In genomic region chr7:139350606-139351005, GRCm38 (mm10) we compare ENCODE assay signal across 16 mouse cellular contexts. TPM values are rescaled to one million over a fixed set of nuclear protein-coding genes. Genes with fewer than 3 reads are reported as not detected.
DNase-seq lines count a peak whose midpoint lies in the region; ATAC-seq lines count a peak whose summit lies in the region.
"Had no signal": no experiment of that assay in that cellular context is flagged by ENCODE, and none has a peak within 500 bp of the region (broad histone marks: within the 10 kb centered on the region; RNA-seq: fewer than 3 reads in every experiment).

No protein-coding gene starts in this region.

- H3K9ac ChIP-seq in intestine, embryonic 16.5 days (ENCODE audit: low read depth, low read length), result no peak overlapping the region
- no peak overlapping the region for H3K9ac ChIP-seq in stomach, embryonic 16.5 days (ENCODE audit: low read length)
- H3K9ac ChIP-seq: embryonic facial prominence, embryonic 12.5 days; hindbrain, embryonic 13.5 days; limb, embryonic 12.5 days had no signal

- H3K27ac ChIP-seq in intestine, embryonic 16.5 days (ENCODE audit: low read length), result 0 out of 2 replicates have a peak overlapping the region, but pooled peaks have one; percentile 31
- no peak overlapping the region for H3K27ac ChIP-seq in stomach, embryonic 16.5 days (ENCODE audit: low read length)
- H3K27ac ChIP-seq: embryonic facial prominence, embryonic 12.5 days; hindbrain, embryonic 13.5 days; limb, embryonic 12.5 days had no signal

- WGBS in intestine, embryonic 16.5 days, result 71% methylated on average over 3 of the region's 3 CpGs
- 71% methylated on average over 3 of the region's 3 CpGs for WGBS in stomach, embryonic 16.5 days

- peak; percentile 78 to 82 for DNase-seq in frontal cortex, adult 2 months (ENCODE audit: extremely low spot score in 1 of 2, low spot score in 1 of 2)
- DNase-seq in frontal cortex, postnatal 10 days (ENCODE audit: low spot score in 2 of 2), result no peak
- DNase-seq in testis, postnatal 14 days (ENCODE audit: low spot score), result no peak
- DNase-seq in thymus, postnatal 4 days, result no peak
- DNase-seq: adrenal gland, postnatal 36 days; cerebellum, postnatal 25 days; gastrocnemius, postnatal 10 days; kidney, adult 18-20 months had no signal

- no peaks in the 10 kb centered on the region for H3K27me3 ChIP-seq in megakaryocyte, embryonic 14.5 days (replicated peaks)
- no peaks in the 10 kb centered on the region for H3K27me3 ChIP-seq in intestine, embryonic 16.5 days (replicated peaks; ENCODE audit: control insufficient read depth, insufficient read depth, low read length)
- H3K27me3 ChIP-seq in stomach, embryonic 16.5 days (ENCODE audit: control insufficient read depth, insufficient read depth, low read length), result no peaks in the 10 kb centered on the region
- H3K27me3 ChIP-seq: embryonic facial prominence, embryonic 12.5 days; limb, embryonic 12.5 days had no signal

- ATAC-seq in megakaryocyte, adult 5-6 weeks (ENCODE audit: poor library complexity, severe bottlenecking), result no peak
- ATAC-seq in intestine, embryonic 16.5 days, result peak; percentile 79
- 0 out of 2 replicates have a peak, but pooled peaks have one; percentile 17 for ATAC-seq in stomach, embryonic 16.5 days (ENCODE audit: insufficient read depth, low FRiP score)

- H3K4me1 ChIP-seq in megakaryocyte, embryonic 14.5 days, result peaks cover 80% of the 10 kb centered on the region
- H3K4me1 ChIP-seq in intestine, embryonic 16.5 days (ENCODE audit: control insufficient read depth, insufficient read depth, low read length), result peaks cover 5% of the 10 kb centered on the region; the same call in 1 of the 2 replicates
- H3K4me1 ChIP-seq in stomach, embryonic 16.5 days (ENCODE audit: control insufficient read depth, insufficient read depth, low read length), result no peaks in the 10 kb centered on the region
- H3K4me1 ChIP-seq: embryonic facial prominence, embryonic 12.5 days; limb, embryonic 12.5 days had no signal

- no peak overlapping the region for H3K4me2 ChIP-seq in intestine, embryonic 16.5 days (ENCODE audit: low read depth, low read length)
- H3K4me2 ChIP-seq in stomach, embryonic 16.5 days (ENCODE audit: low read depth, low read length), result no peak overlapping the region
- H3K4me2 ChIP-seq: embryonic facial prominence, embryonic 12.5 days; hindbrain, embryonic 13.5 days; limb, embryonic 12.5 days had no signal

- H3K4me3 ChIP-seq in megakaryocyte, embryonic 14.5 days (replicated peaks), result peak overlapping the region; percentile 12
- no peak overlapping the region for H3K4me3 ChIP-seq in intestine, embryonic 16.5 days (ENCODE audit: low read length)
- H3K4me3 ChIP-seq in stomach, embryonic 16.5 days (replicated peaks; ENCODE audit: low read length), result no peak overlapping the region
- H3K4me3 ChIP-seq: embryonic facial prominence, embryonic 12.5 days; hindbrain, embryonic 13.5 days; limb, embryonic 12.5 days had no signal

- no peaks in the 10 kb centered on the region for H3K36me3 ChIP-seq in megakaryocyte, embryonic 14.5 days (replicated peaks; ENCODE audit: low read length)
- no peaks in the 10 kb centered on the region for H3K36me3 ChIP-seq in intestine, embryonic 16.5 days (ENCODE audit: control insufficient read depth, insufficient read depth, low read length)
- no peaks in the 10 kb centered on the region for H3K36me3 ChIP-seq in stomach, embryonic 16.5 days (ENCODE audit: control insufficient read depth, insufficient read depth, low read length)
- H3K36me3 ChIP-seq: embryonic facial prominence, embryonic 12.5 days; G1E; hindbrain, embryonic 13.5 days; limb, embryonic 12.5 days had no signal

- H3K9me3 ChIP-seq in megakaryocyte, embryonic 14.5 days, result no peaks in the 10 kb centered on the region
- no peaks in the 10 kb centered on the region for H3K9me3 ChIP-seq in intestine, embryonic 16.5 days (ENCODE audit: control insufficient read depth, low read length)
- H3K9me3 ChIP-seq in stomach, embryonic 16.5 days (replicated peaks; ENCODE audit: control insufficient read depth, low read length), result no peaks in the 10 kb centered on the region
- H3K9me3 ChIP-seq: embryonic facial prominence, embryonic 12.5 days; hindbrain, embryonic 13.5 days; limb, embryonic 12.5 days had no signal

RNA-seq across cellular contexts. Expression of gene Inpp5a, which starts 38.3 kb away (rescaled TPM):
- polyA plus RNA-seq in frontal cortex, adult 2 months (2012; rRNA removed), result 35.4 and 38.4 TPM in 2 replicates
- polyA plus RNA-seq in megakaryocyte, embryonic 14.5 days (2012; ENCODE audit: insufficient read depth, low replicate concordance), result 95.0 and 304 TPM in 2 replicates
- 11.4 and 11.9 TPM in 2 replicates for total RNA-seq in megakaryocyte, adult 5-6 weeks (2015)
- 7.6 and 10.5 TPM in 2 replicates for total RNA-seq in megakaryocyte, adult 5-6 weeks (2017)
- 8.9 and 27.7 TPM in 2 replicates for polyA plus RNA-seq in intestine, embryonic 16.5 days (2015; fragmentation: Nextera tagmentation; extraction: Ambion mirVana)
- 20.0 and 21.3 TPM in 2 replicates for polyA plus RNA-seq in stomach, embryonic 16.5 days (2015; fragmentation: Nextera tagmentation; extraction: Ambion mirVana)

Comparison
In these comparisons a context has a peak if more than half of its experiments do, and no peak if none do; other contexts are left out.
1. DNase-seq: peak in frontal cortex, adult 2 months (2 of 2); none in frontal cortex, postnatal 10 days (0 of 2), testis, postnatal 14 days (single experiment) and thymus, postnatal 4 days (single experiment).